Mouse (Mus musculus): ENCODE data around the gene Gm34653.
A peak's percentile ranks its signal among the peaks of the same experiment; 100 is the strongest.
"Not testable (repeated sequence)": the region's sequence is repeated elsewhere in the genome, so short reads cannot be mapped to it uniquely, and the experiment has no call there.

The Gm34653 gene

DNA sequence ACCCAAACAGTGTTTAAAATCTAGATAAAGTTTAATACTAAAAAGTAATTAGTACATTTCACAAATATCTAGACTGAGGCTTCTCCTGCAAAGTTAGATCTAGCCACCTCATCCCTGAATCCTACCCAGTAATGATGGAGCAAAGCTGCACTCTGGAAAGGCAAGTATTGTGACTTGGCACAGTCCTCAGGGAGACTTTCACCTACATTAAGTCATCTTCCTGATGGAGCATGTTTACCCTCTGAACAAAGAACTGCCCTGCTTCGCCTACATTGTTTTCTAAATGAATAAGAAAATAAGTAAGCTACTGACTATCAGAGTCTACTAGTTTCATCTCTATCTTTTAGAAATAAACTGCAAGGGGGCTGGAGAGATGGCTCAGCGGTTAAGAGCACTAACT lies 14.3 kb upstream of the Gm34653 start:
- no peak for DNase-seq

DNA sequence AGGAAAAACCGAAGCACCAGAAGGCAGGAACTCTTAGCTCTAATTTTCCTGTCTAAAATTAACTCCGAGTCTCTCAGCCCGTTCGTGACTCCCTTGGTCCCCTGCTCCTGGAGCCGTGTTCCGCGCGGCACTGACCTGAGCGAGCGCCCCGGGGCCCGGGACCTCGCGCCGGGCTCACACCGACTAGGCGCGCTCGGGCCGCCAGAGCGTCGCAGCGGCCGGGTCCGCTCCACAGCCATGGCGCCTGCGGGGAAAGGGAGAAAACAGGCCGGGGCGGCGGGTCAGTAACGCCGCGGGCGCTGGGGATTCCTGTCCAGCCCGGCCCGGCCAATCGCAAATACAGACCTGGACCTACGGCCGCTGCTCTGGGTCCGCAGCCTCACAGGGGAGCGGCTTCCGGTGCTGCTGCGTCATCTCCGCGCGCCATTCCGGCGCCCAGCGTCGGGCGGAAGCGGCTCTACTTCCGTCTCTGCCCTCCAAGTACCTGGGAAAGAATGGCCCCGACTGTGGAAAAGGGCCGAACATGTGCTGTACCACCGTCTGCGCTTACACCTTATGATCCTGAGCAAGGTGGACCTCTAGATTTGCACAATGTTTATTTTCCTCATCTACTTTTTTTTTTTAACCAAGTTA lies 6.9 kb upstream of the Gm34653 start, which contains the start of gene Fbxw2:
Gene Fbxw2, minus strand, starts transcription at position 485 of the 633 bp plus-strand sequence.
- peak; percentile 96 to 97 for DNase-seq

DNA sequence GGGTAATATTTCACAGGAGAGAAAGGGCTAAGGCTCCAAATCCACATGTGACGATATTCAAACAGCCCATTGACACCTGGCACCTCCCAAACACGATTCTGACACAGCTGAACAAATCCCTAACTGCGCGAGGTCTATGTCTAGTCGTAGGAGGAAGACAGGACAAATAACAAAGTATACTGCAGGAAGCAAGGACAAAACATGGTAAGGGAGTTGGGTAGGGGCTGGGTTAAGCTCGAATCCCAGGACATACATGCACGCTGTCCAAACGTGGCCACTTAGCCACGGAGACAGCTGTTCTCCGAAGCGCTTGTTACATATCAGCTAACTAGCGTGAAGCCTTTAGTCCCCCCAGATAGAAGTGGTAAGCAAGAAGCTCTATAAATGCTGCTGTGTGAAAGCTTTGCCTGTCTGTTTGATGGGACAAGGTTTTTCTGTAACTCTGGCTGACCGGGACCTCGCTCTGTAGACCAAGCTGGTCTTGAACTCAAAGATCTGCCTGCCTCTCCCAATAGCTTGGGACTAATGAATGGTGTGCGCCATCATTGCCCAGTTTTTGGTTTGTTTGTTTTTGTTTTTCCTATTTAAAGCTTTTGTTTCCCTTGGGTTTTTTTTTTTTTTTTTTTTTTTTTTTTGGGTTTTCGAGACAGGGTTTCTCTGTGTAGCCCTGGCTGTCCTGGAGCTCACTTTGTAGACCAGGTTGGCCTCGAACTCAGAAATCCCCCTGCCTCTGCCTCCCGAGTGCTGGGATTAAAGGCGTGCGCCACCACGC lies 6.2 kb upstream of the Gm34653 start:
- DNase-seq, result no peak

DNA sequence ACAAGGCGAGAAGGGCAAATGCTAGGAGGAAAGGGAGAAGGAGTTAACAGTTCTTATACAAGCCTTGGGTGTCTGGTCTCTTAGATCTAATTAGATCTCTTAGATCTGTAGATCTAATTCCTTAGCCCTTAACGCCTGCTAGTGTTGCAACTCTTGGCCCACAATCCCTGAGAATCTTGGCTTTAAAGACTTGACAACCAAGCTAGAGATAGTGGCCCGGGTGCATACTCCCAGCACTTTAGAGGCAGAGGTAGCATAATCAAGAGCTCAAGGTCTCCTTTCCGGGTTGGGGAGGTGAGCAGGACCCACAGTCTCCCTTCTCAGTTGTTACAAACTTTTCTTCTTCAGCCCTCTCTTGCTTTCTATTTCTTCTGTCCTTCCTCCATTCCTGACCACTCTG lies 5.2 kb upstream of the Gm34653 start:
- no peak for DNase-seq

DNA sequence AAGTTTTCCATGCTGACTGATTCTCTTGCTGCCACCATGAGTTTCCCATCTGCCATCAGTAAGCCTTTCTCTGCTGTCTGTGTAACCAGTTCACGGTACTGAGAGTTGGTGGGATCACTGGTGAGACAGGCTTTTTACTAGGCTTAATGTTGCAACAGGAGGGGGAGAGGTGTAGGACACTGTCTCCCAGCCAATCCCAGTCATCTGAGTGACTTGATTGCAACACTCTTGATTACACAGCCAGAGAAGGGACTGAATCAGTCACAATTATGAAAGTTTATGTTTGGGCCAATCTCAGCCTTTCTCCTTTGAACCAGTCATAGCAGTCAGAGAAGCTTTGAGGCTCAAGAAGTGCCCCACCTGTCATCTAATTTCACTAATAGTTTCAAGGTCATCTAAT lies 4.8 kb upstream of the Gm34653 start:
- no peak for DNase-seq

DNA sequence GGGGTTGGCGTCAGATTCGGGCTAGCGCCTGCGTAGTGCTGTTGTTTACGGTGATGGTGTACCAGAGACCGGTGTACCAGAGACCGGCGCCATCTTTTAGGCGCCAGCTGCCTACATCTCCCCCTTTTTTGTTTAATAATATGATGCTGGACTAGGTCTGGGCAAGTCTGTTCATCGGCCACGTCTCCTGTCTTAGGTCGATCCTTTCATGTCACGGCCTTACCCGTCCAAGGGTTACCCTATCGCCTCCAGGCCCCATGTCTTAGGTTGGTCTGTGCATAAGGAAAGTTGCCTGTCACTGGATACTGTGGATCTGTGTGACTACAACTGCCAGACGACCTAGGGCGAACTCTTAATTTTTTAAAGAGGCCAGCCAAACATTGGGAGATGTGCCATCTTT lies 2.7 kb upstream of the Gm34653 start:
- DNase-seq, result not testable (repeated sequence)

DNA sequence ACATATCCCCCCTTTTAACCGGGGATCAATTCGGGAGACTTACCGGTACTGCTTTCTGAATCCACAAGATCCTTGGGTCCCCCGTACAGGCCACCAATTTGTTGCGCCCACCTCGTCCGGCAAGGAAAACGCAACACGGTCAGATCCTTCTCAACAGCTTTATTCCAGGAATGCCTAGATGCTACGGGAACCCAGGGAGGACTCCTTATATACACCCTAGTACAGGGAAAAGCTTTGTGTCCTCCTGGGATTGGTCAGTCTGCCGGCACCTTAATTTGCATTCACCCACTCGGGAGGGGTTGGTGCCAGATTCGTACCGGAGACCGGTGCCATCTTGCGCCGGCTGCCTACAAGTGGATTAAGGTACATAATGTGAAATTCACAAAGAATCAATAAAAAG lies 817 bp downstream of the Gm34653 start:
- no peak for DNase-seq

DNA sequence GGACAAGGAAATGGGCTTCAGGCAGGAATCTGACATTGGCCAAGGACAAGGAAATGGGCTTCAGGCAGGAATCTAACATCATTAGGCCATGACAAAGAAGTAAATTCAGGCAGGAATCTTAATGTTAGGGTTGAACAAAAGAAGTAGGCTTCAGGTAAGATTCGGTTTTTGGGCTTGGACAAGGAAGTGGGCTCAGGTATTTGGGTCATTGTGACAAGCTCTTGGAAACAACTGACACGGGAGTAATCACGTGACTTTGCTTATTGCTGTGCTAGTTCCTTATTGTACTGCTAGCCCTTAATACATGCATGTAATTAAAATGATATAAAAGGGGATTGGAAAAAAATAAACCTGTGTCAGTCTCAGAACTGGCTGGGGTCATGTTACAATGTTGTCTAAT lies 2.9 kb downstream of the Gm34653 start:
- DNase-seq, result no peak

DNA sequence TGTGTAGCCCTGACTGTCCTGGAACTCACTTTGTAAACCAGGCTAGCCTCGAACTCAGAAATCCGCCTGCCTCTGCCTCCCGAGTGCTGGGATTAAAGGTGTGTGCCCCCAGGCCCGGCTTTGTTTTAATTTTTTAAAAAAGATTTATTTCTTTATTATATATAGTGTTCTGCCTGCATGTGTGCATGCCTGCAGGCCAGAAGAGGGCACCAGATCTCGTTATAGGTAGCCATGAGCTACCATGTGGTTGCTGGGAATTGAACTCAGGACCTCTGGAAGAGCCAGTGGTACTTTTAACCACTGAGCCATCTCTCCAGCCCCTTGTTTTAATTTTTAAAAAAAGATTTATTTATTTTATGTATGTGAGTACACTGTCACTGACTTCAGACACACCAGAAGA lies 7.3 kb downstream of the Gm34653 start:
- DNase-seq, result not testable (repeated sequence)

DNA sequence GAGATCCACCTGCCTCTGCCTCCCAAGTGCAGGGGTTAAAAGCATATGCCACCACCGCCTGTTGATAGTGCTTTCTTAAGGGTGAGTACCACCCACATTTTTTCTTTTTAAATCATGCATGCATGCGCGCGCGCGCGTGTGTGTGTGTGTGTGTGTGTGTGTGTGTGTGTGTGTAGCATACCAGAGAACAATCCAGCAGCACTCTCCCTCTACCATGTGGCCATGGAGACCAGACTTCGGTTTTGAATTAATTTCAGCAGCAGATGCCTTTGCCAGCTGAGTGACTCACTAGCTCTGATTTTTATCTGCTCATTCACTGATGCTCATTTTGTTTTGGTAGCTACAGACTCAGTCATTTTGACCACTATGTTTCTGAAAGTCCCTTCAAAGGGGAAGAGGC lies 8.9 kb downstream of the Gm34653 start:
- no peak for DNase-seq

DNA sequence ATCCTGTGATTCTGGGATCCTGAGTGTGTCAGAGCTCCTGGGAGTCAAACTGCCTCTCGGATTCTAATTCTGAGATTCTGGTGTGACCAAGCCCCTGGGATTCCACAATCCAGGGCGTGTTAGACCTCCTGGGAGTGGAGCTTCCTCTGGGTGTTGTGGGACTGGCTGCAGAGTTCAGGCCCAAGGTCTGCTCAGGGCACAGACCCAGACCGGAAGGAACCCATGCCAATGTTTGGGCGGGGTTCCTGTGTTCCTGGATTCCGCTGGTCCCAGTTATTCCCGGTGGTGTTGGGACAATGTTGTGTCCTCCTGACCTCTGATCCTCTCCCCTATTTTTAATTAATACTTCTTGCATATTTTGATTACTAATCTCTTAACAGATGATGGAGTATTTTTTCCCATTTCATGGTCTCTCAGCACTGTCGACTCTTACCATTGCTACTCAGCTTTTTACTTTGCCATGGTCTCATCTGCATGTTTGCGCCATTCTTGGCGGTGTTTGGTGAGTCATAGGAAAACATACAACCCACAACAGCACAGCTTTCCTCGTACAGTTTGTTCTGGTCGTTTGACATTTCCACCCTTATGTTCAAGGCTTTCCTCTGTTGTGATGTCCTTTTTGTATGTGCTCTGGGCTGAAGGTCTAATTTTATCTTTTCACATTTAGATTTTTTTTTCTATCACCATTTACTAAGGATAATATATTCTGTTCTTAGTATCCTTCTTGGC lies 10.6 kb downstream of the Gm34653 start:
- no peak for DNase-seq

DNA sequence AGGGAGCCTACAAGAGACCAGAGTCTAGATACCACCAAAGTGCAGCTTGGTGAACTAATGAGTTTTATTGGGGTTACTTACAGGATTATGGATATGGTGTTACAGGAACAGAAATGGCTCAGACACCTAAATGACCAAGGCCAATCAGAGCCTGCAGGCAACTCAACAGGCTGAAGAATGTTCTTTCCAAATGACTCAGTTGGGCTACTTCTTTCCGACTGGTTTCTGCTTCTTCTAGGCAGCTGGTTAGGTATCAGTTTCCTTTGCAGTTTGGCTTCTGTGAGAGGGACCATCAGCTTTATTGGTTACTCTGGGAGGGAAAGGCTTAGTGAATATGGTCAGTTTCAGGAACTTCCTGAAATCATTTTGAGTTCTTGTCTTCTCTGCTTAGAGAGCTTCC lies 14.9 kb downstream of the Gm34653 start:
- DNase-seq, result no peak

DNA sequence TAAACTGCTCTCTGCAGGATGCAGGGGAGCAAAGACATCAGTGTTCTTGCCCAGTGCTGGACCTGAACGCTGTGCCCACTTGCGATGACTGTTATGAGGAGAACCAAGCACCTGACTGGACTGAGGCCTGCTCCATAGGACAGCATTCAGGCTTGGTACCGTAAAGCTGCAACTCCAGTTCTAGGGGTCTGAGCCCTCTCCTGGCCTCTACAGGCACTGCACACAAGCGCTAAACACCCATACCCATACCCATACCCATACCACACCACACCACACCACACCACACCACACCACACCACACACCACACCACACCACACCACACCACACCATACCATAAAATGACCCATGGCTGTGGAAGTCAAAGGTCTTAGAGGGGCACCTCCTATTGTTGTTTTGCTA lies 22.5 kb downstream of the Gm34653 start:
- no peak for DNase-seq

DNA sequence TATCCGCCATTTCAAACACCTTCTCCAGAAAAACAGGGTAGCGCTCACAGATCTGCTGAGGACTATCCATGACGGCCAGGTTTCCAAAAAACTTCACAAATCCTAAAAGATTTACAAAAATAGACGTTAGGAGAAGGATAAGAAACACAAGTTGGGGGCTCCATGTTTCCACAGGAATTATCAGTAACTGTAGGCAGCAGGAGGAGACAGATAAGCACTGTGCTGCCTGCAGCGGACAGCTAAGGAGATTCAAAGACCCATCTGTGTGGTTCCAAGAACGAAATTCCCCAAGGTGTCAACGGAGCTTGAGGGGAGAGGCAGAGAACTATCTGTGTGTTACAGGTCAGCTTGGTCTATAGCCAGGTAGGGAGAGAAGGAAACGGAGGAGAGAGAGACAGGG lies 24.9 kb downstream of the Gm34653 start:
- DNase-seq, result no peak

DNA sequence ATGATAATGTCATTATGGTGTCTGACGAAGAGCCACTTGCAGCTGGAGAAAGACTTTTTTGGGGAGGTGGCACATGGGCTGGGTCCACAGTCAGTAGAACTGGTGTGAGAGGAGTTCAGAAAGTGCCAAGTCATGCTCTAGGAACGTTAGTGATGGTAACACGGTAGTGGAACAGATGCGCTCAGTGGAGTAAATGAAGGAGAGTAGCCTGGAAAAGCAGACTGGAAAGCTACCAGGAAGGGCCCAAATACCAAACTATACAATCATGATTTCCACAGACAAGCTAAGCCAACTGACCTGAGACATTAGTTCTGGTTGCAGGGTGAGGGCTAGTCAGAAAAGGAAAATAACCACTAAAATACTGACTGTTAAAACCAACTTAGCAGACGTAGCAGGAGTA lies 36.9 kb downstream of the Gm34653 start:
- DNase-seq, result no peak

DNA sequence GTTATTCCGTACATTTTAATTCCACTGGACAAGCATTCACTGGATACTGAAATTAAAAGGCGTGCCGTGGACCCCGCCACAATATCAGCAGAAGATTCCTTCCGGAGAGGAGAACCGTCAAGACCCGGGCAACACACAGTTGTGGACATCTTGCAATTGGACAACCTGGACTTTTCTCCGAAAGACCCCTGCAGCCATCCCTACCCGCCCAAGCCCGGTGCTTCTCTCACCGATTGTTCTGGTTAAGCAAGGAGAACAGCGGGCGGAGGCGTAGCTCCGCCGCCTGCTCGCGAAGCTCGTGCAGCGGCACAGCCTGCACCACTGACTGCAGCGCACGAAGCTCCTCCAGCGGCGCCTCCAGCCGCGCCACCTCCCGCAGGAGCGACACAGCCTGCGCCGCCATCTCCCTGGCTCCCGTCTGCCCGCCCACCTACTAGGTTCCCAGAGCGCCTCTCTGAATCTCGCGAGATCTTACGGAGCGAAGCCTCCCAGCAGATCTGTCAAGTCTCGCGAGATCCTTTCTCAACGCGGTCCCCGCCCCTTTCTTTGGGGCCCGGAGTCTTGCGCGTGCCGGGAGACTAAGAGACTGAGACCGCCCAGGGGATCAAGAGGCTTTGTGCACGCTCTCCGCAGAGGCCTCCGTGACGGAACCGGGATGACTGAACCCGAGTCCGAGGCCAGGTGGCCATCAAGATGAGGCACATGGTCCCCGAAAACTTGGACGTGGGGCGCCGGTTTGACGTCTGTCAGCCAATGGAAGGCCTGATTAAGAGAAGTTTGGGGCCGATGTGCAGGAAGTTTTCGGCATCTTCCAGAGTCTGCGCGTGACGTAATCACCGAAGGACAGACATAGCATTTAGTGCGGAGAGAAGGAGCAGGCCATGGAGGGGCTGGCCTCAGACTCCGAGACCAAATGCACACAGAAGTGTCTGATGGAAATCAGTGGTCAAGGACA lies 38.0 kb downstream of the Gm34653 start:
- DNase-seq, result peak; percentile 91 to 93

DNA sequence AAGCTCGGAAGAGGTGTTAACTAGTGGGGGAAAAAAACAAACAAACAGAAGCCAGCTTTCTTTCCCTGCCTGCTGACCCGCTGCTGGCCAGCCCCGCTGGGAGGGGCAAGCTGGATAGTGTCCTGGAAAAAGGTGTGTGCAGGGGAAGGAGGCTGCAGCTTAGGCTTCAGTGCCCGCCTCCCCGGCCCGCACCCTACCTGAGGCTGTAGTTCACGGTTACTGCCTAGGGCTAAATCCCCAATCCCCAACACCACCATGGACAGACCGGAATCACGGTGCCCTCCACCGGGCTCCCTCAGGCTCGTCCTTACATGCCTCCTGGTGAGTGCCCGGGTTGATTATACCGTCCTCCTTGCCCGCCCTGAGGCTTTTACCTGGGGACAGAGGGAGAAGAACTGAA lies 41.5 kb downstream of the Gm34653 start, which contains the start of gene Cutal:
Gene Cutal, plus strand, starts transcription at position 126 of the 400 bp plus-strand sequence.
- no peak for DNase-seq

DNA sequence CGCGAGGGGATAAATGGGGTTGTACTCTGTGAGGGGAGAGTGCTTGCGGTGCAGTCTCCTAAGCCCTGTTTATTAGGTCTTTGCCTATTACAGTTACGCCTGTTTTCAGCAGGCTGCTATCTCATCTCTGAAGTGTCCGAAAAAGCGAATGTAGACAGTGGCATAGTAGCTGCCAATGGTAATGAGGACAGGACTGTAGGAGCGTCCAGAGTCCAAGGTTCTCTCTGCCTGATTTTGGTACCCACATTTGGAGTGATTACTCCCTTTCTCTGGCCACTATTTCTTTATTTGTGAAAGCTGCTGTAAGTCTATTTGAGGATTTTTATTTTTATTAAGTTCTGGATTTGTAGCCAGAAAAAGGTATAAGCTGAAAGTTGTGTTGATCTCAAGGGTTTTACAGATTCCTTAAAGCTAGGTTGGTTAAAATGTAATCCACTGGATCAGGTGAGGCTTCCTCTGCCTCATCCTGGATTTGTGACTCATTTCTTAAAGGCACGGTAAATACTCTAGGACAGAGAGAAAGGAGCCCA lies 42.1 kb downstream of the Gm34653 start, which contains the start of gene Psmd5:
Gene Psmd5, minus strand, starts transcription at position 153 of the 530 bp plus-strand sequence.
- no peak for DNase-seq

DNA sequence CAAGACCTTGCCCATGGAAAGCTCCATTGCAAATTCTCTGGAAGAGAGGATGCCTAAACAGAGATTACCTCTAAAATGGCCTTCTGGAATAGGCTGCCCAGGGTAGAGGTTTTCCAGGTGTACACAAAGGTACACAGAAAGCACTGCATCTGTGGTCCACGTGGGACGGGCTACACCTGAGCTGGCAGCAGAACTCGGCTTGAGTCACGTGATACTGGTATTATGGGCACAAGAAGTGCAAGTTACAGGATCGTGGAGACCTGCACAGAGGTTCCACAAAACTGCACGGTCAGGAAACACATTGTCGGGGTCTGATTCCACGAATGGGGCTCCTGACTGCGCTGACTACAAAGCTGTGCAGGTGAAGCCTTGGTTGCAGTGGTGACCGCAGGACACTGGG lies 47.2 kb downstream of the Gm34653 start:
- DNase-seq, result no peak

DNA sequence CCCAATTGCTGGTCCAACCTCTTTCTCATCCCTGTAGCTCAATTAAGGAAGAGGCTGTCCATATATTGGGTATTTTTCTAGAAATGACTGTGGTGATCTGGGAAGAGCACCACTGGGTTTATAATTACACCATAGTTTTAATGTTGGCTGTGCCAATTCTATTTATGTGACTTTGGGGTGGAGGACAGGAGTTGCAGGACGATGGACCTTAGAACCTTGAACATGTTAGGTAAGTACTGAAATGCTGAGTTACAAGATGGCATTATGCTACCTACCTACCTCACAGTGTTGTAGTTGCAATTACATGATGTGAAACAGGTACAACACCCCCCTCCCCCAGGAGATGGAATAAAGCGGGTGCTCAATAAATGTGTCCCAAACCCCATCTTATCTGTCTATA lies 50.0 kb downstream of the Gm34653 start:
- no peak for DNase-seq

DNA sequence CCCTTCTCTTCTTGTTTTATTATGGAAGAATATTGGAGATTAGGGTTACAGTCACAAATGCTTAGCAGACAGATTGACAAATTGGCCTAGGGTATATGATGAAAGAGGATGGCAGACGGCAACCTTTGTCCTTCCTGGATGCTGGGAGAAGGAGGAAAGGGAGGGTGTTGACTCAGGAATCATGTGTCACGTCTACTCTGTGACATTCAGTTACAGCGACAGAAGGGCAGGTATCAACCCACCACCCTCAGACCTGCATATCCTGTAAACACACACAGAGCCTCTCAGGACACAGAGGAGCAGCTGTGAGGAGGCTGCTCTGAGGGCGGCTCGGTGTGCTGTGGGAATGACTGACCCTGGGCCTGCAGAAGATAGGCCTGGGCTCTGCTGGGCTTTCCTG lies 50.4 kb downstream of the Gm34653 start:
- DNase-seq, result no peak

DNA sequence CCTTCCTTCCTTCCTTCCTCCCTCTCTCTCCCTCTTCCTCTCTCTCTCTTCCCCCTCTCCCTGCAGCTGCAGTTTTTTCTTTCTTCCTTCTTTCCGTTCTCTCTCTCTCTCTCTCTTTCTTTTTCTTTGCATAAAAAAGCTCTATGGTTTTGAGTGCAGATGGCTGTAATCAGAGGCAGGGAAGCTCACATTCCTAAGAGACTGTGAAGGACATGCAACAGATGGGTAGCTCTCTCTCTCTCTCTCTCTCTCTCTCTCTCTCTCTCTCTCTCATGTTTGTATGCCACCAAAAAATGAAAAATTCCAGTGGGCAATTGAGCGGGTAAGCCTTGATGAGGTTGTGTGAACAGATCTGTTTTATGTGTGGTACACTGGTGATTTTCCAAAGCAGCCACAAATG lies 51.4 kb downstream of the Gm34653 start:
- no peak for DNase-seq

Measured in cerebellum, postnatal 25 days (tissue).